Mouse (Mus musculus) CD4-positive helper T cell, adult 2 months (primary cell): ENCODE results near the gene Pcnt.

Experiments
- DNase-seq: peaks from one replicate; pipeline ENCODE4 v3.0.0-alpha.2; 2012; ENCODE audit warnings: low read depth, missing footprints, low spot score

Pcnt gene

DNA sequence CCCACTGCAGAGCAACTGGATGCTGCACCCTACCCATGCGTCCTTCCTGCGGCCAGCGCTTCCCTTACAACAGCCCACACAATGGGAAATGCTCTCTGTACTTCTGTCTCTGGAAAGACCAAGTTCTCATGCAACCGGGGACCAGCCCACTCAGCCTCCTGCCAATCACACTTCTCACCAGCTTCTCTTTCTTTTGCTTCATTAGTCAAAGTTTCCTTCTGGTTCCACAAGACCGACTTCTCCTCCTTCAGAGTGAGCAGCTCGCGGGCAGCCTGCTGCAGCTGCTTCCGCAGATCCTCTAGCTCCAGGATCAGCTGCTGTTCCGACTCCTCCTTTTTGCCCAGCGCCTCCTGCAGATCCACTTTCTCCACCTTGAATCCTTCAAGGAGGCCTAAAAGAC, 34.1 kb downstream of the Pcnt start:
- DNase-seq, result no peak

DNA sequence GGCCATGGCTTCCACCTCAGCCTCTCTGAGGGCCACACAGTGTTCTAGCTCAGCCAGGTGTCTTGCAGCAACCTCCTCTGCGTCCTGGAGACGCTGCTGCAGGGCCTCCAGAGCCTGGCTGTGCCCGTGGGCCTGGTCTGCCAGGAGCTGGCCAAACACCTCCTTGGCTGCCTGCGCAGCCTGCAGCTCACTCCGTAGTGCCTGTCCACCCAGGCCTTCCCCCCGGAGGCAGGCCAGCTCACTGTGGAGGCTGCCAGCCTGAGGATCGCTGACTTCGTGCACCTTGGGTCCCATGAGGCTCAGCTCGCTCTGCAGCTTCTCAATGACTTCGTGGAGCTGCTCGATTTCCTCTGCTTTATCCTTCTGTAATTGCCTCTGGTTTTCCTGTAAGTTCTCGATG, 50.0 kb downstream of the Pcnt start:
- no peak for DNase-seq

DNA sequence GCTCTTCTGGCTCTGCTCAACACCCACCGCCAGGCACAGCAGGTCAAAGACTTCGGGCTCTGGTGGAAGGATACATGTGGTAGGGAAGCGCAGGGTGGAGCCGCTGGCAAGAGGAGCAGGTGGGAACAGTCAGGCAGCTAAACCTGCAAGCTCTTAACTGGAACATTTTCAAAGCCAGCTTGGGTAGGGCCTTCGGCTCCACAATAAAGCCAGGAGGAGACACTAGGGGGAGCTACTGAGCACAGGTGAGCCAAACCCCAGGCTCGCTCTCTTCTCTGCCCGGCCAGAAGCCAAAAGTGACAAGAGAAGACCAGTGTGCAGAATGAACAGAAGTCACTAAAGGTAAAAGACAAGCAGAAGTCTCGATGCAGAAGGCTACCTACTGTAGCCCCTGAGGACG, 50.8 kb downstream of the Pcnt start:
- DNase-seq, result peak; percentile 24

DNA sequence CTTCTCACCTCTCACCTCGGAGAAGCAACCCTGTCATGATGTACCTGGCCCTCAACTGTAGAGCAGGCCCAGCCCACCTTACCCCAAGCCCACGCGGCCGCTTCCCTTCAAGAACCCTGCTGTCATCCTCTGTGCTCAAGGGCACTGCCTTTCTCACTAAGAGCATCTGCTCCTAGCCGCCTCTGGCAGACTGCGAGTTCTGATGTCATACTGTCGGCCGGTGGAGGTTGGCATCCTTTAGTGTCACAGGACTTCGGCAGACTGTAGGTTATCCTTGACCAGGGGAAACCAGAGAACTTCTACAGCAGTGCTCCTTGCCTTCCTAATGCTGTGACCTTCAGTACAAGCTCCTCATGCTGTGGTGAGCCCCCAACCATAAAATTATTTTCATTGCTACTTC, 51.4 kb downstream of the Pcnt start:
- DNase-seq, result no peak

DNA sequence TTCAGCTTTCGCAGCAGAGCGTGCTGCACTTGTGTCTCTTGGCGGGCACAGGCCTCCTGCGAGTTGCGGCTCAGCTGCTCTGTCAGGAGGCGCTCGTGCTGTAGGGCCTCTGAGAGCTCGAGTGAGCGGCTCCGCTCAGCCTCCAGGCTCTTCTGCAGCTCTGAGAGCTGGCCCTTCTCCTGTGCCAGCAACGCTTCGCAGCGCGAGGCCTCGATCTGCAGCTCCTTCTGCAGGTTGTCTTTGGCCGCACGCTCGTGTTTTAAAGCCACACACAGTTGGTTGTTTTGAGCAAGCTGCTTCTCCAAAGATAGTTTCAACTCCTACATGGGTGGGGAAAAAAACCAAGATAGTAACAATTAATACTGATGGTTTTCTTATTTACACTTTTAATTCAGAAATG, 67.6 kb downstream of the Pcnt start:
- no peak for DNase-seq

DNA sequence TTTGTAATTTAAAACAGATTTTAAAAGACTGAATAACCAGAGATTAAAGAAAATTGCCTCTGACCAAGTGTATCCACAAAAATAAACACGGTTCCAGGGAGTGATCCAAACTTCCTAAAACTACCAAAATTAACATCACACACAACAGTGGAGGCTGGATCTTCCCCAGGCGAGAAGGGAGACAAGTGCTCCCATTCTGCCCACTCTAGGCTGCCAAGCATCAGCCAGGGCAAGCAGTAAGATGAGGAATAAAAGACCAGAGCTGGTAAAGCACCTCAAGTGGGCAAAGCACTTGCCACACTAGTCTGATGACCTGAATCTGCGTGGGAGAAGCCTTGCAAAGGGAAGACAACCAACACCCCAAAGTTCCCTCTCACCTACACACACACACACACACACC, 70.8 kb downstream of the Pcnt start:
- no peak for DNase-seq

DNA sequence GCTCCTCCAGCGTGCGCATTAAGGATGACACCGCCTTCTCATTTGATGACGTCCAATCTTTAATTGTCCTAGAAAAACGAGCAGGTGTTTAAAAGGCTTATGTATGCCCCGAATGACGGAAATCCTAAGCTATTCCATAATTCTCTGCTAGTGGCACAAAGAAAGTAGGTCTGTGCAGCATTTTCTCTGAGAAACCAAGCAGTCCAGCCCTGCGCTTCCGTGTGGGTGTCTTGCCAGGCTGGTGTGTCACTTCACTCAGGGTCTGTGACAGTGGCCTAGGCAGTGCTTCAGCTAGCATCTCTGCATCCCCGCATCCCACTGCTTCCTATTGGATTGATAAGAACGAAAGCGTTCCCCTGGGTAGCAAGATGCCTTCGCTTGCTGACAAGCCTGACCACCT, 73.8 kb downstream of the Pcnt start:
- no peak for DNase-seq

DNA sequence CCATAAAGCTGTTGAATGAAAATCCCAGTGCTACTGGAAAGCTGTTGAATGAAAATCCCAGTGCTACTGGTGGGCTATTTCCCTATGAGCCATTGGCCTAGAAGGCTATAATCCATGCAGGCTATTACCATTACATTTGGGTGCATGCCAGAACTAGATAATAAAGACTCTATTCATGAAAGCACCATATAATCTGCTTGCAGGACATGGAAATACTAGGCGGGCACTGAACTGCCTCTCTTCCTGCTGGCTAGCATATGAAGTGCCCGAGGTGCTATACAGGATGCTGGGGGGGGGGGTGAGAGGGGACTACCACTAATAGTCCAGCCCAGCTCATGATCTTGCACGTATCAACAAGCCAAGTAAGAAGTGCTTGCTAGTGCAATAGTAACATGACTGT, 79.4 kb downstream of the Pcnt start:
- DNase-seq, result no peak

DNA sequence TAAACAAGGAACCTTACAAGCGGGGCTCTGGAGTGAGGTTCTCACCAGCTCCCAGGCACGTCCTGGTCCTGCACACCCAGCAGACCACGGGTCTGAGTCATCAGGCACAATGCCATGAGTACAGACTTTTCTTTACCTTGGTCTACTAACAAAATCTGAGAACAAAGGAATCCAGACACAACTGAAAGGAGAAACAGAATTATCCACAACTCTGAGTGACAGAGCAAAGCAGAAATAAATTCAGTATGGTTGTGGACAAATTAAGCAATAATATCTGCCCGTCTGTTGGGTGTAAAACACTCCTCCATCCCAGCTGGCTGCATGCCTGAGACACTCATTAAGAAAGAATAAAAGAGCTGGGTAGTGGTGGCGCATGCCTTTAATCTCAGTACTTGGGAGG, 84.1 kb downstream of the Pcnt start:
- no peak for DNase-seq

DNA sequence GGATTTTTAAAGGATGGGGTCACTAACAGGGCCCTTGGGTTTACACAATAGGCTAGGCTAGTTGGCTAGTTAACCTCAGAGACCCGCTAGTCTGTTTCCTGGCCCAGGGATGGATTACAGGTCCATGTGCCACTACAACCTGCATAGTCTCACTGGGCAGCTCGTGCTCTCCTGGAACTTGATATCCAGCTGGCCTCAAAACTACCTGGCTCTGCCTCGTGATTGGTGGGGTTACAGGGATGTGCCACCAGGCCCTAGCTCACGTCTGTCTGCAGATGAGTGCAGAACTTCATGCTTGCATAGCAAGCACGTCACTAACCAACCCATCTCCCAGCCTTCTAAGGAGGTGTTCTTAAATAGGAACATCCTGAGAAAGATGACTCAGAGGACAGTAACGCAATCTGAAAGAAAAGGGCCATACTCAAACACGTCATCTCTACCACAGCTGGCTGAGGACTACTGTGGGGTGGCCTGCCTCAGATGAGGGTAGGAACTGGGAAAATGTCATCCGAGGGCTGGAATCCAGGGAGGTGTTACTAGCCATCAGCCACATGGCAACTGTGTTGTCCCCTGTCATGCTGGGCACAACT, 85.2 kb downstream of the Pcnt start:
- DNase-seq, result no peak

DNA sequence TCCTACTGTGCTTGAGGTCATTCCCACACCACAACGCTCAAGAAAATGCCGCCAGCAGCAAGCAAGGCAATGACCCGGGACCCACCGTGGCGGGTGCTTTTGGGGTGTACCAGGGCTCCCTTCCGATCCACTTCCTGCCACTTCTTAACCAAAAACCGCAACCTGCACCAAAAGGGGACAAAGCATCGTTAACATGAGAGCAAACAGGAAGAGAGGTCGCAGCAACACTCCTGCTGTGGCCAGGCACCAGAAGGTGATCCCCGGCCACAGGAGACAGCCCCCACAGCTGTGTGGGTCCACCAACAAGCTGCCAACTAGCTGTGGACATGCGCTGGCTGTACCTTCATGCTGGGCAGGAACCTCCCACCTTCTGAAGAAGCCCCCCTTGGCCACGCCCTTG, 87.6 kb downstream of the Pcnt start:
- DNase-seq, result peak; percentile 31

DNA sequence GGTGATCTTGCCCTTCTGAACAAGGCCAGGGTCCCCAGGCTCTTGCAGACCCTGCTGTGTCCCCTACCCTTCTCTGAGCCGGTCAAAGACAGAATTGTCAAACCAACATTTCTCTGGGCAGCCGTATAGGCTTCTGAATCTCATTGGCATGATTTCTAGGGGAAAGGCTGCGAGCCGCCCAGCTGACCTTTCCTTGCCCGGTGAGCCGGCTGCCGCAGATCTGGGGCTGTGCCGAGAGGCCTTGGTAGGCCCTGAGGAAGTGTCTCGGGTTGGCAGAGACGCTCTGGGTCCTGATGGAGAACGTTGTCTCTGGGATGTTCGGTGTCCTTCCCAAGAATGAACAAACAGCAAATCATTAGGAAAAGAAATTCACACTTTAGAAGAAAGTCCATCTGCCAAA, 88.6 kb downstream of the Pcnt start:
- no peak for DNase-seq

DNA sequence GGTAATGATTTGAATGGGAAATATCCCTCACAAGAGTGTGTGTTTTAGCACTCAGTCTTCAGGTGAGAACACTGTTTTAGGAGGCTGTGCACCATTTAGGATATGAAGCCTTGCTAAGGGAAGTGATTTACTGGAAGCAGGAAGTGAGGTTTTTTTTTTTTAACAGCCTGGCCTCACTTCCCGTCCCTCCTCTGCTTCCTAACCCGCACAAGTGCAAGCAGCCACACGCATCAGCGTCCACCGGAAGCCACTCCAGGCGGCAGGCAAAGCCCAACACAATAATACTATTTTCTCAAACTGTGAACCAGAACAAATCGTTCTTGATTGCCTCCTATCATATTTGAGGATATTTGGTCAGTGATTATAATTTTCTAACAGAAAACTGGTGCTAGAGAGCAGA, 90.6 kb downstream of the Pcnt start:
- no peak for DNase-seq

DNA sequence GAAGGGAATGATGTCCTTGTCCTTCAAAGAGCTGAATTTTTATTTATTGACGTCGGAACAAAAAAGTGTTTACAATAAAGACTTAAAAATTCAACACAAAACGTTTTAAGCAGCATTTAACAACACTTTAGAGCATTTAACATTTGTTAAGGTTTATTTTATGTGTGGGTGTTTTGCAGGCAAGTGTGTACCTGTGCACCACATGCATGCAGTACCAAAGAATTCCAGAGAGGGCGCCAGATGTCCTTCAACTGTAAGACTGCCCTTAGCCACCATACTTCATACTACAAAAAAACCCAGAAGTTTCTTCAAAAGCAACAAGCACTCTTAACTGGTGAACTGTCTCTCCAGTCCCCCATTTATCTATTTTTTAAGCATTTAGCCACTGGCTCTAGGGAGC, 96.0 kb downstream of the Pcnt start:
- DNase-seq, result peak; percentile 81

DNA sequence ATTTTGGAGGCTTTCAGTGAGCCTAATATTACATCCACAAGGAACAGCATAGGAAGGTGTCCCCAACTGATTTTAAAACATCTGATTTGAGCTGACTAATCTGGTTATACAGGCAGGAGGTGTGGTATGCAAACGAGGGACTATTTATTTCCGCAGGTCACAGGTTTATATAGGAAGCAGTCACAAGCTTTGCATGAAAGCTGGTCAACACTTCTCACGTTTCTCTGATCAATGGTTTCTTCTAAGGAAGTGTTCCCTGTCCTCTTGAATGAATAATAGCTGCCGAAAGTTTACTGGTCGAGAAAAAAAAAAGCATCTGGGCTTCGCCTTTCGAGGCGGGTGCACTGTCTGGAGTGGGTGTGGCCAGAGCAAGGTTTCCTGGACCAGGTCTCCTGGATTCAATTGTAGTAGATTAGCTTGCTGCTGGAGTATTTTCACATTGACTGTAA, 96.5 kb downstream of the Pcnt start:
- DNase-seq, result peak; percentile 60

DNA sequence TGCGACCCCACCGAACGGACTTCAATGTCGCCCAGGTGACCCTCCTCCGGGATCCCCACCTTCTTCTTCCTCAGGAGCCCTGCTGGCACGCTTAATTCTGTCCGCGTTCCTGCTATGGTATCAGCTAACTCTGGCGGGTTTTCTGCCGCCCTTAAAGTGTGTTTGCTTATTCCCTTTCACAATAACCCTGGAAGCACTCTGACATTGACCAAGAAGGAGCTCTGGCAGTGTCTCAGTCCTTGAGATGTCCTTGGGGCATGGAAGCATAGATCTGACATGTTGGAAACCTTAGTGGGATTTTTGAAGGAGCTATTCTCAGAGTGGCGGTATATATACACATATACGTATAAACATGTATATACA, 97.1 kb downstream of the Pcnt start:
- DNase-seq, result no peak

DNA sequence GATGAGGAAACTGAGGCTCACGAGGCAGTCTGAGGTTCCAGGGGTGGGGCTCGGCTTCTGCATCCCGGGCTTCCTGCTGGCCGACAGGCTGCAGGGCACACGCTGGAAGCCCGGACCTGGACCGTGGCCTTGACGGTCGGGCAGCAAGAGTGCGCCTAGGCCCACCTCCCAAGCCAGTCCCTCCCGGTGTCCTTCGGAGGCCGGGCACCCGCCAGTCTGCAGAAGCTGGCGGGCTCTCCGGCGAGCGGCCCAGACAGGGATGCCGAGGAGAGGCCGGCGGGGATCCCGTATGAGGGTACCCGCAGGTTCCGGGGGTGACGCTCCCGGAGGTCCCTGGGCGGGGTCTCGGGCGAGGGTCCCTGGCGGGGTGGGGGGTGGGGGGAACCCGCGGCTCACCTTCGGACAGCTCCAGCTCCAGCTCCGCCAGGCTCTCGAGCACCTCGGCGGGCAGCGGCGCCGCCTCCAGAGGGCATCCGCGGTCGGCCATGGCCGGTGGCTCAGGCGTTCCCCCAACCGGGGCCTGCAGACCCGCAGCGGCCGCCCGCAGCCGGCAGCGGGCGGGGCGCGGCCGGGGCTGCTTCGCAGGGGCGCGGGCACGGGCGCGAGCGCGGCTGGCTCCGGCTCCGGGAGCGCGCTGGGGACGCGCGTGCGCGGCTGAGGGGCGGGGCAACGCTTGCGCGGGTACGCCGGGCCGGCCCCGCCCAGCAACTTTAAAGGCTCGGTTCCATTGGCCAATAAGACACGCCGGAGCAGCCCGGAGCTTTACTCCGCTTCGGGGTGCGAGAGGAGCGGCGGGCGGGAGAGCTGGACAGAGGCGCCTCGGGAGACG, 97.7 kb downstream of the Pcnt start, which contains the start of gene Dip2a:
Gene Dip2a, minus strand, starts transcription at position 581 of the 829 bp plus-strand sequence.
- DNase-seq, result peak; percentile 94

DNA sequence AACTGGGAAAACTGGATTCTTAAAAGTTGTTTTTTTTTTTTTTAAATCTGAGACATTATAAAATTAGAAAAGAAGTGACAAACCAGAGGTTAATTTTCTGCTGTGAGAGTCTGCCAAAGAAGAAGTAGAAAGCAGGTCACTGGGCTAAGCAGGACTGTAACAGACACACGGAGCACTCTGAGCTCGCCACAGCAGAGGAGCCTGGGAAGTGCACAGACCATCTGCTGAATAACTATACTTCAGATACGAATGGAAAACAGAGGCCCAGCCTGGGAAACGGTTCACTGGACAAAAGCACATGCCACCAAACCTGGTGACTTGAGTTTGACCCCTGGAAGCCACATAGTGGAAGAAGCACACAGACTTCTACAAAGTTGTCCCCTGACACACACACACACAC, 108.2 kb downstream of the Pcnt start:
- DNase-seq, result no peak

DNA sequence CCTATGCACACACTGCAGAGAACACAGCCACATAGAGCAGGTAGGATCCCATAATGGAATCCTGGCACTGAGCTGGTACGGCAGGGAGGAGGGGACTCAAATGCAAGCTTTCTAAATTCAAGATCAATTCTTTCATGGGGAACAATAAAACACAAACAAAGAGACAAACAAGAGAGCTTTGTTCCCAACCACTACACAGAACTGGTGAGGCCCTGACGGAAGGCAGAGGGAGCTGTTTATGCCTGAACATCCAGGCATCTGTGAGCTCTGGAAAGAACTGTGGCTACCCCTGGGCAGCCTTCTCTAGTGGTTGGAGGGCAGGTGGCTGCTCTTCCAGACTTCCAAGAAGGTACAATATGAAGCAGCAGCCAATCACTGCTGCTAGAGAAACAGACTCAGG, 110.5 kb downstream of the Pcnt start:
- DNase-seq, result no peak

DNA sequence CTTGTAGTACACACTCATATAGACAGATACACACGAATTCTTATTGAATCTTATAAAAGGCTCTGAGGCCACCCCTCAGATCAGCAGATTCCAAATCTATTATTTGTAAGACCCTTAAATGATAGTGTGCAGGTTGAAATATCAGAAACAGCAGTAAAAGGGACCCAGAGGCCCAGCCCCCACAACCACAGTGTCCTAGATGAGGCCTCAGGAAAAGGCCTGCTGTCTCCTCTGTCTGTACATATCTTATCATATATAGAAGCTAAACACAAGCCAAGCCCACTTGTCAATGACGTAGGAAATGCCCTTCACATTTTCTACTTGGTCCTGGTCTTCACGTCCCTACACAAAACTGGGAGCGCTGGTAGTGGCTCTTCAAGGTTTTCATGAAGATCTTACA, 113.5 kb downstream of the Pcnt start:
- DNase-seq, result no peak

DNA sequence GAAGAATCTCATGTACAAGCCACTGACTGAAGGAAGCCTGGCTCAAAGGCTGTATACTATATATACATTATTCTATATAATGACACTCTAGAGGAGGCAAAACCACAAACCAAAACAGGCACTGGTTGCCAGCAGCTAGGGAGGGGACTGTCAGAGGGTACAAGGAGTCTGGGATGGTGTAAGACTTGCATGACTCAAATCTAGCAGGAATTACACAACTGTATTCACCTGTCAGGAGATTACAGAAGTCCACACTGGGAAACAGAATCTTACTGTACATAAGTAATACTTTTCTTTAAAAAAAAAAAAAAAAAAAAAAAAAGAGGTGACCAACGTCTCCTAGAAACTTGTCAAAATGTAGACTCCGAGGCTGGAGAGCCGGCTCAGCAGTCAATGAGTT, 114.0 kb downstream of the Pcnt start:
- no peak for DNase-seq

DNA sequence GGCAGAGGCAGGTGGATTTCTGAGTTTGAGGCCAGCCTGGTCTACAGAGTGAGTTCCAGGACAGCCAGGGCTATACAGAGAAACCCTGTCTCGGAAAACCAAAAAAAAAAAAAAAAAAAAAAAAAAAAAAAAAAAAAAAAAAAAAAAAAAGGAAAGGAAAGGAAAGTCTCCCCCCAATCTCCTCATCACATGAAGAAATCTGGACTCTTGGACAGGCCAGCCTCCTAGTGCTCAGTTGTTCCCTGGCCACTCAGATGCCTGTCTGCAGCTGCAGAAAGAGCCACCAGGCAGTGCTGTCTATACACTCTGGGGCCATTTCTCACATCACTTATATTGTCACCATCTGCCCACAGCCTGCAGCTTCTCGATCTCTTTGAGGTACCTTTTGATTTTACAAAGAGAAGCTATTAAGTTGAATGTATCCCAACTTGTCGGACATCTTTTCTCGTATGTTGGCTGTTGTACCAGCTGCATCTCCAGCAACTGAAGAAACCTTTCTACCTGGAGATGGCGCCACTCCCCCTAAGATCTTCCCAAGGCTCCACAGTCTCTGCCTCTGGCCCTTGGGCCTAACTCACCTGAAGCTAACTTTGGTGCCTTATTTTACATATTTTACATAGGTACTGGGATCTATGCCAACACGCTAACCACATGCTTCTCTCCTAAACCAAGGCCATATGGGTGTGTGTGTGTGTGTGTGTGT, 116.1 kb downstream of the Pcnt start:
- DNase-seq, result peak; percentile 37

DNA sequence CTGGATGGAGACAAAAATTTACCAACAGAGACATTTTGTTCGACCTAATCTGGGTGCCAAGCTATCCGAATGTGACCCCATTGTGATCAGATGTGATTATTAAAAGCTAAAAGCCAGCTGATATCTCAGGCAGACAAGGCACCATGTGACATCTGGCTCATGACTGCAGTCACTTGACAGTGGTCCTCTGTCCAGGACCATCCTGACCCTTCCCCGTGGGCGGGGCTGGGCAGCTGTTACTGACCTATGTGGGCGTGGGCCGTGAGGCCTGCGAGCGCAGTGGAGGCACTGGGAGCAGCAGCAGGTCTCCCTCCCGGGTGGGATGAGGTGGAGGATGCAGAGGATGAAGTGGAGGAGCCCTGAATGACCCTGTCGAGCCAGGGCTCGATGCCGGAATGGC, 125.0 kb downstream of the Pcnt start:
- no peak for DNase-seq
